Mouse (Mus musculus): Measurements from ENCODE around the gene Sp8. TPM values are rescaled to one million over a fixed set of nuclear protein-coding genes. Genes with fewer than 3 reads are reported as not detected.

The Sp8 gene
- polyA plus RNA-seq, 1 experiment from 2014 or later = 4.0 TPM

DNA sequence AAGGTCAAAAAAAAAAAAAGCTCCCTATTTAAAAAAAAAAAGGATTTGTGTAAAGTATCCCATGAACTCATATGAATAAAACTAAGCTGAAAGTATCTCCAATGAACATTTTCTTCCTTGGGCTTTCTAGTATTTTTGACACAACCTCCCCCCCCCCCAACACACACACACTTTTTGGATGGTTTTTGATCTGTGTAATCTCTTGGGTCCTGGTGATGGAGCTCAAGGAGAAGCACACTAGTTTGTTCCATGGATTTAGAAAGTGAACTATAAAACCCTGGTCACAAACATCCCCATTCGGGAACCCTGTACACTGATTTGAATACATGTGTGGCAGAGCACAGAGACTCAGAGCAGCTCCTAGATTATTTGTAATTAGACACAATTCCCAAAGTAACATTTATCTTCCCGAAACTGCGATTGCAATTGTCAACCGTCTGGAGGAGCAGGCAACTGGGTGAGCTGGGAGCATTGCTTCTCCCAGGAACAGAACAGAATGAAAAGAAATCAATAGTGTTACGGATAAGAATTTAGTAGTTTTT is 4.7 kb upstream of the Sp8 start:
- H3K4me3 ChIP-seq (replicated peaks) = no peak overlapping the region
- H3K27ac ChIP-seq (replicated peaks) = no peak overlapping the region
- no peaks in the 10 kb centered on the region for H3K9me3 ChIP-seq (replicated peaks)
- WGBS = 8% methylated on average over 5 of the region's 5 CpGs
- H3K36me3 ChIP-seq = no peaks in the 10 kb centered on the region
- no peak overlapping the region for H3K9ac ChIP-seq (replicated peaks)
- peaks cover 80% of the 10 kb centered on the region for H3K27me3 ChIP-seq (replicated peaks)
- no peak overlapping the region for H3K4me2 ChIP-seq
- no peak for ATAC-seq (ENCODE audit: low FRiP score)
- H3K4me1 ChIP-seq = peaks cover 17% of the 10 kb centered on the region

DNA sequence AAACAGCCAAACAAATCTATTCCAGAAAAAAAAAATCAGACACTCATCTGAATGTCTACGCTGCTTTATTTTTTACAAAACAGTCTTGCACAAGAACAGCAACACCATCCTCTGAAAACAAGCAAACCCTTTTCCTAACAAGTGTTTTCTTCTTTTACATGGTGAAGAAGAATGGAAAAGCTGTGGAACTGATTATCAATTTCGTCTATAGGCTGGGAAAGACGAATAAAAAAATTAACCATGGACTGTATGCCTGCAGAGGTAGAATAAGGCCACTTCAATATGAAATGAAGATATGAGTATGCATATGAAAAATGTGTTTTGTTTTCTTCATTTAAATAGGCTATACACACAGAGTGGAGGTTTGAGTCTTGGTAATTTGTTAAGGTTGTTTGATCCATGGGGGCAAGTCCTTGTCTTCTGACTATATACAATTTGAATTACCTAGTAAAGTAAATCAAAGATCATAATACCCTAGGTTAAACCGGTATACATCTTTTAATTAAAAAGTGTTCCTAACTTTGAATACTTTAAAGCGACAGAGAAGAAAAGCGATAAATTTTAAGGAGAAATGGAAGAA is 4.1 kb upstream of the Sp8 start:
- no peak overlapping the region for H3K4me3 ChIP-seq (replicated peaks)
- ATAC-seq (ENCODE audit: low FRiP score) = no peak
- no peaks in the 10 kb centered on the region for H3K36me3 ChIP-seq
- 11% methylated on average over 6 of the region's 6 CpGs for WGBS
- H3K9me3 ChIP-seq (replicated peaks) = no peaks in the 10 kb centered on the region
- no peak overlapping the region for H3K9ac ChIP-seq (replicated peaks)
- H3K27me3 ChIP-seq (replicated peaks) = peaks cover 80% of the 10 kb centered on the region
- no peak overlapping the region for H3K27ac ChIP-seq (replicated peaks)
- no peak overlapping the region for H3K4me2 ChIP-seq
- H3K4me1 ChIP-seq = peaks cover 17% of the 10 kb centered on the region

DNA sequence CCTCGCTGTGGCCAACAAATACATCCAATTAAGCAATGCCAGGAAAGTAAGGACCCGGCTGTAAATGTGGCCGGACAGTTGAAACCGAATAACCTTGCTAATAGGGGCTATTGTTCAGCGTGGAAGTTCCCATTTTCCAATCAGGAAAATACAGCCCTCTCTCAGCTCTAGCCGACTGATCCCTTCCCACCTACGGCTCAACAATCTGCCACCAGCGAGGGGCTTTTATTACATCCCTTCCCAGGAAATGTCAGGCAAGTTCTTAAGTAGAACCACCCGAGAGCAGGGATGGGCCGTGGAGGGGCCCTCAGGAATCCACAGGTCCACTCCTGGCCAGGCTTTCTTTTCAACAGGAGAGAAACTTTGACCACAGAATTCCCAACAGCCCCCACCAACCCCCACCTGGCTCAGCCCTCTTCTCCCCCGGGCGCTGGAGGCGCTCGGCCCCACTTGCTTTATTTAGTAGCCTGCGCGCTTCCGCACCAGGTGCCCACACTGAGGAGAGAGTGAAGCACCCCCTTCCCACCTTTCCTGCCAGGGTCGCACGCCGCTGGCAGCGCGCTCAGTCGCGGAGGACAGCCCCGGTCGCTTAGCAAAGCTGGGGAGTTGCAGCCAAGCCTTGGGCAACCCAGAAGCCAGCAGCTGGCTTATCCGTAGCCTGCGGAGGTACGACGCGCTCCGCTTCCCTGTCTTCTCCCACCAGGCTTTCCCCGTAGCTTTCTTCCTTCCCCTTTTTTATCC is 3.3 kb upstream of the Sp8 start:
- Histone ChIP-seq H3K36me3 (no peaks in the 10 kb centered on the region), H3K9me3 (replicated peaks) (no peaks in the 10 kb centered on the region), H3K4me3 (replicated peaks) (0 out of 2 replicates have a peak overlapping the region, but pooled peaks have one; percentile 11), H3K27ac (replicated peaks) (no peak overlapping the region), H3K9ac (replicated peaks) (no peak overlapping the region), H3K4me2 (peak overlapping the region; percentile 42), H3K4me1 (peaks cover 13% of the 10 kb centered on the region), H3K27me3 (replicated peaks) (peaks cover 79% of the 10 kb centered on the region)
- no peak; the same call in 1 of the 2 replicates for ATAC-seq (ENCODE audit: low FRiP score)
- 2% methylated on average over 33 of the region's 33 CpGs for WGBS

GRCm38 (mm10) chr12:118844111-118844510 is 2.0 kb upstream of the Sp8 start:
- Histone ChIP-seq H3K9me3 (replicated peaks) (no peaks in the 10 kb centered on the region), H3K9ac (replicated peaks) (no peak overlapping the region), H3K4me2 (no peak overlapping the region), H3K4me3 (replicated peaks) (no peak overlapping the region), H3K36me3 (no peaks in the 10 kb centered on the region), H3K27ac (replicated peaks) (no peak overlapping the region), H3K27me3 (replicated peaks) (peaks cover 79% of the 10 kb centered on the region), H3K4me1 (peaks cover 25% of the 10 kb centered on the region)
- ATAC-seq (ENCODE audit: low FRiP score) = no peak

DNA sequence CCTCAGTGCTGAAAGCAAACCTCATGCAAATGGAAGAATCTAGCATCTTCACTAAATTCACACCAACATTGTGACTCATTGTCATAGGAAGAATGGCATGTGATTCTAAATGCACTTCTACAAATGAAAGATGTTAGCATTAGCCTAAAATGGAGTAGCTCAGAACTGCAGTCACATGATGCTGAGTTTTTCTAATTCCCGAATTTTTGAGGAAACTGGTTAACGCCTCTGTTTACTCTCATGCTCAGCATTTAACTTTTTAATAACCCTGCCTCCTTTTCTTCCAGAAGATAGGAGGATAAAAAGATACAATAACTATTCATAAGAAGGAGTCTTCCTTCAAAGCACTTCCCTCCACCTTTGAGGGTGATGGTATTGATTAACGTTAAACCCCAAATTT is 1.3 kb upstream of the Sp8 start:
- ATAC-seq (ENCODE audit: low FRiP score) = no peak
- WGBS = 20% methylated on average over 3 of the region's 3 CpGs

GRCm38 (mm10) chr12:118845351-118845750 is 778 bp upstream of the Sp8 start:
- H3K9me3 ChIP-seq (replicated peaks) = no peaks in the 10 kb centered on the region
- H3K9ac ChIP-seq (replicated peaks) = no peak overlapping the region
- H3K36me3 ChIP-seq = no peaks in the 10 kb centered on the region
- H3K27ac ChIP-seq (replicated peaks) = no peak overlapping the region
- ATAC-seq (ENCODE audit: low FRiP score) = no peak
- peaks cover 30% of the 10 kb centered on the region for H3K4me1 ChIP-seq
- H3K4me3 ChIP-seq (replicated peaks) = no peak overlapping the region
- WGBS = 16% methylated on average over 3 of the region's 3 CpGs
- H3K27me3 ChIP-seq (replicated peaks) = peaks cover 77% of the 10 kb centered on the region
- H3K4me2 ChIP-seq = no peak overlapping the region

More for the DNA sequence above, 1.3 kb upstream of the Sp8 start:
- no peak overlapping the region for H3K27ac ChIP-seq (replicated peaks)
- H3K9me3 ChIP-seq (replicated peaks) = no peaks in the 10 kb centered on the region
- no peaks in the 10 kb centered on the region for H3K36me3 ChIP-seq
- peaks cover 78% of the 10 kb centered on the region for H3K27me3 ChIP-seq (replicated peaks)
- H3K4me3 ChIP-seq (replicated peaks) = no peak overlapping the region
- no peak overlapping the region for H3K9ac ChIP-seq (replicated peaks)
- H3K4me2 ChIP-seq = no peak overlapping the region
- H3K4me1 ChIP-seq = peaks cover 30% of the 10 kb centered on the region

DNA sequence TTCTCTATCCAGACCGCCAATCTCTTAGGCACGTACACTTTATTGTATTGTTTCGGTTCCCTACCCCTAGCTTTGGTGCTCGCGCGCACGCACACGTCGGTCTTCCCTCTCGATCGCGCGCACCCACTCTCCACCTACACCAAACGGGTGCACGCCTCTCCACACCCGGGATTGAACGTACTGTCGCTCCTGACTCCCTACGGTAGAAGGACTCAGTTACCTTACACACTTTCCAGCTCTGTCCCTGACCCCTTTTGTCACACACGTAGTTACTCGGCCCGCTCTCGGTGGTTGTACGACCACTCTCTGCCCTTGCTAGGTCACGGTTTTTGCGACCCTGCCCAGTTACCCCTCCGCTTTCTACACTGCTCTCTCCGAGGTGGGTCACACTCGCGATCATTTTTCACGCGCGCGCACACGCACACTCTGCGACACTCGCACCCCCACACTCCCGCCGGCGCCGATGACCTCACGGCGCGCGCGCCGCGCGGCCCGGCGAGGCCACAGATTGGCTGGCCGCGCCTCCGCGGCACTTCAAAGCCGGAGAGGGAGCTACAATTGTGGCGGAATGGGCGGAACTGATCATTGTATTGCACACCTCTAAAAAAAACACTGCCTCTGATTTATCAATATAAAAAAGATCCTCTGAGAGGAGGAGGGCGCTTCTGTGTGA is 656 bp downstream of the Sp8 start:
- peak overlapping the region; percentile 39 for H3K4me3 ChIP-seq (replicated peaks)
- WGBS = under 1% methylated on average over 59 of the region's 59 CpGs
- H3K27me3 ChIP-seq (replicated peaks) = peaks cover 74% of the 10 kb centered on the region
- peak overlapping the region; percentile 55 for H3K4me2 ChIP-seq
- peaks cover 30% of the 10 kb centered on the region for H3K4me1 ChIP-seq
- H3K9ac ChIP-seq (replicated peaks) = no peak overlapping the region
- H3K9me3 ChIP-seq (replicated peaks) = no peaks in the 10 kb centered on the region
- peak; percentile 59; the same call in 1 of the 2 replicates for ATAC-seq (ENCODE audit: low FRiP score)
- H3K27ac ChIP-seq (replicated peaks) = no peak overlapping the region
- no peaks in the 10 kb centered on the region for H3K36me3 ChIP-seq

GRCm38 (mm10) chr12:118847381-118847780 is 1.3 kb downstream of the Sp8 start:
- Histone ChIP-seq H3K27me3 (replicated peaks) (peaks cover 75% of the 10 kb centered on the region), H3K4me3 (replicated peaks) (peak overlapping the region; percentile 39), H3K9me3 (replicated peaks) (no peaks in the 10 kb centered on the region), H3K4me2 (peak overlapping the region; percentile 55), H3K4me1 (peaks cover 30% of the 10 kb centered on the region), H3K9ac (replicated peaks) (no peak overlapping the region), H3K27ac (replicated peaks) (no peak overlapping the region), H3K36me3 (no peaks in the 10 kb centered on the region)
- 0% methylated on average over 17 of the region's 17 CpGs for WGBS
- no peak for ATAC-seq (ENCODE audit: low FRiP score)

- peaks cover 74% of the 10 kb centered on the region for H3K27me3 ChIP-seq (replicated peaks)
- peak overlapping the region; percentile 55 for H3K4me2 ChIP-seq
- H3K36me3 ChIP-seq = no peaks in the 10 kb centered on the region
- no peak; the same call in 1 of the 2 replicates for ATAC-seq (ENCODE audit: low FRiP score)
- H3K4me1 ChIP-seq = peaks cover 28% of the 10 kb centered on the region
- H3K9ac ChIP-seq (replicated peaks) = 0 out of 2 replicates have a peak overlapping the region, but pooled peaks have one; percentile 17
- H3K9me3 ChIP-seq (replicated peaks) = no peaks in the 10 kb centered on the region
- WGBS = under 1% methylated on average over 23 of the region's 23 CpGs
- H3K4me3 ChIP-seq (replicated peaks) = peak overlapping the region; percentile 39
- H3K27ac ChIP-seq (replicated peaks) = no peak overlapping the region
Observed at GRCm38 (mm10) chr12:118847861-118848495, 1.8 kb downstream of the Sp8 start.

DNA sequence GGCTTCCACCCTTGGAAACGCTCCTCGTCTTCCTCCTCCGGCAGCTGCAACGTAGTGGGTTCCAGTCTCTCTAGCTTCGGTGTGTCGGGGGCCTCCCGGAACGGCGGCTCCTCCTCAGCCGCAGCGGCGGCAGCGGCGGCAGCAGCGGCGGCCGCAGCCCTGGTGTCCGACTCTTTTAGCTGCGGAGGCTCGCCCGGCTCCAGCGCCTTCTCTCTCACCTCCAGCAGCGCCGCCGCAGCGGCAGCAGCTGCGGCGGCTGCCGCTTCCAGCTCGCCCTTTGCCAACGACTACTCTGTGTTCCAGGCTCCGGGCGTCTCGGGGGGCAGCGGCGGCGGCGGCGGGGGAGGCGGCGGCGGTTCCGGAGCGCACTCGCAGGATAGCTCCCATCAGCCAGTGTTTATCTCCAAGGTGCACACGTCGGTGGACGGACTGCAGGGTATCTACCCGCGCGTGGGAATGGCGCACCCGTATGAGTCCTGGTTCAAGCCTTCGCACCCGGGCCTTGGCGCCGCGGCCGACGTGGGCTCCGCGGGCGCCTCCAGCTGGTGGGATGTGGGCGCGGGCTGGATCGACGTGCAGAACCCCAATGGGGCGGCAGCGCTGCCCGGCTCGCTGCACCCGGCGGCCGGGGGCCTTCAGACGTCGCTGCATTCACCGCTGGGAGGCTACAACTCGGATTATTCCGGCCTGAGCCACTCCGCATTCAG is 2.5 kb downstream of the Sp8 start:
- H3K27ac ChIP-seq (replicated peaks) = no peak overlapping the region
- peak; percentile 4; the same call in 1 of the 2 replicates for ATAC-seq (ENCODE audit: low FRiP score)
- no peaks in the 10 kb centered on the region for H3K9me3 ChIP-seq (replicated peaks)
- H3K27me3 ChIP-seq (replicated peaks) = peaks cover 77% of the 10 kb centered on the region
- WGBS = under 1% methylated on average over 69 of the region's 80 CpGs
- no peaks in the 10 kb centered on the region for H3K36me3 ChIP-seq
- peak overlapping the region; percentile 17; the same call in 1 of the 2 replicates for H3K9ac ChIP-seq (replicated peaks)
- peak overlapping the region; percentile 39 for H3K4me3 ChIP-seq (replicated peaks)
- peaks cover 25% of the 10 kb centered on the region for H3K4me1 ChIP-seq
- peak overlapping the region; percentile 55 for H3K4me2 ChIP-seq
